Mouse (Mus musculus) effector memory CD4-positive, alpha-beta T cell, adult 7 months (primary cell): Measurements from ENCODE around the gene Pdgfa. TPM values are rescaled to one million over a fixed set of nuclear protein-coding genes. Genes with fewer than 3 reads are reported as not detected.

Experiments used
- polyA plus RNA-seq: library from polyadenylated mRNA; unstranded; fragments of 100-300 nt; shearing (Covaris generic); gene quantifications from one replicate; pipeline ENCODE4 v1.2.1, GENCODE M21; 2017

Pdgfa gene
- not detected for polyA plus RNA-seq

GRCm38 (mm10) chr5:138997171-138997788 is at the start of gene Pdgfa:
Pdgfa (minus strand) TSS chr5:138997370.

Other genes with a start within 250 kb of the Pdgfa start
- gene Fam20c, start 242.9 kb downstream of the Pdgfa start, polyA plus RNA-seq, result 1.1 TPM
- not detected for gene Gm5294, start 177.3 kb downstream of the Pdgfa start, polyA plus RNA-seq
- gene Prkar1b, start 152.6 kb upstream of the Pdgfa start, polyA plus RNA-seq, result 0.78 TPM
- 3.3 TPM for gene Dnaaf5, start 152.9 kb upstream of the Pdgfa start, polyA plus RNA-seq
- 37.5 TPM for gene Sun1, start 203.3 kb upstream of the Pdgfa start, polyA plus RNA-seq